Mouse (Mus musculus) forebrain, postnatal 0 days (tissue): ENCODE data around the gene Atxn7. TPM values are rescaled to one million over a fixed set of nuclear protein-coding genes. Genes with fewer than 3 reads are reported as not detected.

Experiments
- ATAC-seq: fragments of 200-750 bp; cut with Nextera tagmentation; 2 replicates; pipeline ENCODE4 v1.8.0; 2017; ENCODE audit warnings: mild to moderate bottlenecking, moderate library complexity
- DNase-seq: peaks from one replicate; pipeline ENCODE4 v3.0.0-alpha.2; 2015
- H3K27ac ChIP-seq: fragments of 300-500 bp; sonication (generic); 2 replicates; pipeline ENCODE4 v1.5.1; 2014; ENCODE audit warnings: low read depth, mild to moderate bottlenecking, antibody characterized with exemption, low read length, moderate library complexity, mixed read lengths
- H3K27me3 ChIP-seq: fragments of 300-500 bp; sonication (generic); 2 replicates; pipeline ENCODE4 v1.6.1; 2014; ENCODE audit warnings: mild to moderate bottlenecking, low read length, mixed read lengths; ENCODE audit not compliant: insufficient read depth
- H3K36me3 ChIP-seq: fragments of 300-500 bp; sonication (generic); 2 replicates; pipeline ENCODE4 v1.6.1; 2014; ENCODE audit warnings: mild to moderate bottlenecking, moderate library complexity; ENCODE audit not compliant: insufficient read depth
- H3K4me1 ChIP-seq: fragments of 300-500 bp; sonication (generic); 2 replicates; pipeline ENCODE4 v1.6.1; 2014; ENCODE audit warnings: antibody characterized with exemption; ENCODE audit not compliant: insufficient read depth
- H3K4me2 ChIP-seq: fragments of 300-500 bp; sonication (generic); 2 replicates; pipeline ENCODE4 v1.6.1; 2014; ENCODE audit warnings: low read depth, mild to moderate bottlenecking, moderate library complexity
- H3K4me3 ChIP-seq: fragments of 300-500 bp; sonication (generic); 2 replicates; pipeline ENCODE4 v1.5.1; 2014; ENCODE audit warnings: low read depth, low read length, mixed read lengths
- H3K9ac ChIP-seq: fragments of 300-500 bp; sonication (generic); 2 replicates; pipeline ENCODE4 v1.6.1; 2014; ENCODE audit warnings: mild to moderate bottlenecking
- H3K9me3 ChIP-seq: fragments of 300-500 bp; sonication (generic); 2 replicates; pipeline ENCODE4 v1.6.1; 2016; ENCODE audit warnings: low read length
- CTCF ChIP-seq: sonication (generic); IDR thresholded peaks from 2 replicates; pipeline ENCODE4 v1.5.1; 2016; ENCODE audit warnings: antibody characterized with exemption, control low read depth, low read depth
- WGBS: fragments of 180-500 bp; shearing (Covaris S2); extraction: QIAGEN DNeasy Blood & Tissue Kit; methylation state at CpG from one replicate; pipeline ENCODE4 v1.1.7; 2014; 5-methylcytosine and 5-hydroxymethylcytosine counted together
- polyA plus RNA-seq: library from polyadenylated mRNA; unstranded; fragments of >200 nt; fragmentation: Nextera tagmentation; extraction: Ambion mirVana; gene quantifications from 2 replicates; pipeline ENCODE4 v1.2.1, GENCODE M21; 2015
- total RNA-seq: library from RNA; depleted of rRNA; stranded (reverse); fragments of >200 nt; gene quantifications from 2 replicates; pipeline ENCODE4 v1.2.3, GENCODE M21; 2014; rRNA removed

Gene Atxn7
- total and polyA plus RNA-seq, 2 experiments from 2014 or later, result 2.2 to 14.4 TPM

DNA sequence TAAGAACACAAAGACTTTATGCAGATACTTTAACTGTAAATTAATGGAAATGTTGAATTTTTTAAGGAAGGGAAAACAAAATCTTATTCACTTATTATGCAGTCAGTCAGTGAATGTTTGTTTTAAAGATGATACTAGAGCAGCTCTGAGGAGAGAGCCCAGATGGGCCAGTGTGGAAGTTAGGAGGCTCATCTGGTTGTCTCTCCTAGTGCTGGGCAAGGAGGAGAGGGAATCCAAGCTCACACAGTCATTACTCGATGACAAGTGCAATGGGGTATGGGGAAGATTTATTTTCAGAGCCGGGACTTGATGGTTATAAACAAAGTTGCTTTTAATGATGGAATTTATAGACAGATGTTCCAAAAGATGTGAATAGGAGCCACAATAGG is 143.7 kb downstream of the Atxn7 start:
- Histone ChIP-seq H3K4me1 (no peaks in the 10 kb centered on the region), H3K9ac (no peak overlapping the region), H3K36me3 (peaks cover 33% of the 10 kb centered on the region), H3K4me3 (no peak overlapping the region), H3K27ac (no peak overlapping the region), H3K4me2 (no peak overlapping the region), H3K9me3 (no peaks in the 10 kb centered on the region), H3K27me3 (no peaks in the 10 kb centered on the region)
- ATAC-seq, result no peak
- DNase-seq, result no peak
- 53% methylated on average over 2 of the region's 2 CpGs for WGBS
- TF ChIP-seq CTCF, result no peak

DNA sequence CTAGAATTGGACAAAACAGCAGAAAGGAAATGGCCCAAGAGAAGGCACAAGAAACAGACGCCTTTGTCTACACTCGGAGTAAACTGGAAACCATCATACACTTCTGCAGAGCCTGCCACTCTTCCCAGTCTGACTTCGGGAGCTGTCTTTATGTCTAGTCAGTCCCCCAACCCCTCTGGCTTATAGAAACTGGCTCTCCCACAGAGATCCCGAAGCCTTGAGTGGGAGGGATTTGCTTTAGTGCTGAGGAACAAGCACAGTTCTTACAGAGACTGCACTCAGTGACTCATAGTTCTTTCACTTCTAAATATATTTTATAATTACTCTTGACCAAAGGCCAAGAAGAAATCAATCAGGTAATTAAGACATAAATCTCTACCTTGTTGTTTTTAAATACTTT is 149.5 kb downstream of the Atxn7 start:
- no peak for ATAC-seq
- Histone ChIP-seq H3K4me1 (no peaks in the 10 kb centered on the region), H3K4me3 (no peak overlapping the region), H3K36me3 (peaks cover 51% of the 10 kb centered on the region), H3K9me3 (no peaks in the 10 kb centered on the region), H3K27ac (no peak overlapping the region), H3K27me3 (no peaks in the 10 kb centered on the region), H3K9ac (no peak overlapping the region), H3K4me2 (no peak overlapping the region)
- TF ChIP-seq CTCF, result no peak
- 76% methylated on average over 4 of the region's 4 CpGs for WGBS
- DNase-seq, result no peak

DNA sequence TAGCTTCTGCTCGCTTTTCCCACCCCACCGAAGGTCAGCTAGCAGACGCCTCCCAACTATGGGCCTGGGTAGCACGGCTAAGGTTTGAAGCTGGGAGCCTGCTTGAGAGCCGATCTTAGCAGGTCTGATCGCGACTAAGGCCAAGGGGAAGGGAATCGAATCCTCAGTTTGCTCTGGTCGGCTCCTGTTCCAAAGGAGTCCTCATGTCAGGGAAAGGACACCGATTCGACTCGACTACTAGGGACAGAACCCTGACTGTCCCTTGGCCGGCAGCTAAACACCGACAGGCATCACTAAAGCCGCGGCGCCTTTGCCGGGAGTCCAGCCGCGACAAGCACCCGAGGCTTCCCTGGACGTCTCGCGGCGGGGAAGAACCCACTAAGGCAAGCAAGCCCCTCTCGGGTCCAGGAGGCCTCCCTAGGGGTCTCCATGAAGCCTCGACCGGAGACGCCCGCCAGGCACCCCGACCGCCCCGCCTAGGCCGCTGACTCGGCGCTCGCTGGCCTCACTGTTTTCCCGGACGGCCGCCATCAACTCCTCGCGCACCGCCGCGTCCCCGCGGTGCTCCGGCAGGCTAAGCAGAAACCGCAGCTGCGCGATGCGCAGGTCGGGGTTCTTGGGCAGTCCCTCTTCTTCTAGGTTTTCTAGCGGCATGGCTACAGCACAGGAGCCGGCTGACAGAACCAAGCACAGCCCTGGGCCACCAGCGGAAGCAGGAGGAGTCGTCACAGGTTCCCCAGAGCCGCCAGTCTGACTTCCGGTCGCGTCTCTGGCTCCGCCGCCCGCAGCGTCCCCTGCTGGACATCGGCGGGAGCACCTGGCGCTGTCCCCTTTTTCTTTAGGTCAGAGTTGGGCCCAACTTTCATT is 159.2 kb downstream of the Atxn7 start, which contains the start of gene Psmd6:
Gene Psmd6 (minus strand): TSS at position 755 of the 867 bp plus-strand sequence.
- peak; percentile 99 for ATAC-seq
- Histone ChIP-seq H3K4me1 (peaks cover 8% of the 10 kb centered on the region; the same call in 1 of the 2 replicates), H3K27ac (peak within 1 kb of the TSS; percentile 82), H3K27me3 (no peaks in the 10 kb centered on the region), H3K9ac (peak within 1 kb of the TSS; percentile 89), H3K4me3 (peak within 1 kb of the TSS; percentile 59), H3K36me3 (peaks cover 24% of the 10 kb centered on the region; the same call in 1 of the 2 replicates), H3K4me2 (peak within 1 kb of the TSS; percentile 73), H3K9me3 (no peaks in the 10 kb centered on the region)
- WGBS, result 1% methylated on average over 68 of the region's 68 CpGs
- peak; percentile 98 for TF ChIP-seq CTCF
- DNase-seq, result peak; percentile 93

Other genes with a start within 250 kb of the Atxn7 start
- gene Gm281, start 47.0 kb upstream of the Atxn7 start, total RNA-seq, result not detected in 2 replicates
- gene Gm281, start 47.0 kb upstream of the Atxn7 start, polyA plus RNA-seq, result 0.06 and 0.11 TPM in 2 replicates
- gene Thoc7, start 412 bp downstream of the Atxn7 start, total RNA-seq, result 90.7 and 105 TPM in 2 replicates
- gene Thoc7, start 412 bp downstream of the Atxn7 start, polyA plus RNA-seq, result 189 and 216 TPM in 2 replicates
- gene Psmd6, start 159.5 kb downstream of the Atxn7 start, total RNA-seq, result 216 and 245 TPM in 2 replicates
- 250 and 269 TPM in 2 replicates for gene Psmd6, start 159.5 kb downstream of the Atxn7 start, polyA plus RNA-seq
- gene Olfr720, start 225.4 kb downstream of the Atxn7 start, total RNA-seq, result not detected in 2 replicates
- not detected in 2 replicates for gene Olfr720, start 225.4 kb downstream of the Atxn7 start, polyA plus RNA-seq